Mouse (Mus musculus): Measurements from ENCODE around the gene Iffo2. TPM values are rescaled to one million over a fixed set of nuclear protein-coding genes. Genes with fewer than 3 reads are reported as not detected.
"Not testable (repeated sequence)": the region's sequence is repeated elsewhere in the genome, so short reads cannot be mapped to it uniquely, and the experiment has no call there.

Iffo2 gene
- 0.09 and 0.12 TPM in 2 replicates for polyA plus RNA-seq (2012)

- not testable (repeated sequence) for TF ChIP-seq GATA1 (IDR thresholded peaks at IDR 0.05; ENCODE audit: low read length)
These were observed at the start of gene Iffo2 for GRCm38 (mm10) chr4:139530248-139530647. Gene Iffo2, plus strand, starts transcription at chr4:139530548.

- no peak for TF ChIP-seq GATA1 (IDR thresholded peaks at IDR 0.05; ENCODE audit: low read length)
These were observed 48.9 kb upstream of the Iffo2 start for GRCm38 (mm10) chr4:139481400-139481799.

GRCm38 (mm10) chr4:139483461-139484105 is 46.8 kb upstream of the Iffo2 start:
- no peak for TF ChIP-seq GATA1 (IDR thresholded peaks at IDR 0.05; ENCODE audit: low read length)

GRCm38 (mm10) chr4:139484496-139484895 is 45.9 kb upstream of the Iffo2 start:
- no peak for TF ChIP-seq GATA1 (IDR thresholded peaks at IDR 0.05; ENCODE audit: low read length)

- TF ChIP-seq GATA1 (IDR thresholded peaks at IDR 0.05; ENCODE audit: low read length), result no peak
These were observed 43.3 kb upstream of the Iffo2 start for GRCm38 (mm10) chr4:139487085-139487484.

GRCm38 (mm10) chr4:139488325-139488724 is 42.0 kb upstream of the Iffo2 start:
- TF ChIP-seq GATA1 (IDR thresholded peaks at IDR 0.05; ENCODE audit: low read length), result no peak

- no peak for TF ChIP-seq GATA1 (IDR thresholded peaks at IDR 0.05; ENCODE audit: low read length)
These were observed 40.4 kb upstream of the Iffo2 start for GRCm38 (mm10) chr4:139489946-139490345.

GRCm38 (mm10) chr4:139490413-139491055 is 39.8 kb upstream of the Iffo2 start:
- no peak for TF ChIP-seq GATA1 (IDR thresholded peaks at IDR 0.05; ENCODE audit: low read length)

- TF ChIP-seq GATA1 (IDR thresholded peaks at IDR 0.05; ENCODE audit: low read length), result no peak
These were observed 38.7 kb upstream of the Iffo2 start for GRCm38 (mm10) chr4:139491541-139492170.

GRCm38 (mm10) chr4:139492258-139492833 is 38.0 kb upstream of the Iffo2 start:
- TF ChIP-seq GATA1 (IDR thresholded peaks at IDR 0.05; ENCODE audit: low read length), result no peak

- no peak for TF ChIP-seq GATA1 (IDR thresholded peaks at IDR 0.05; ENCODE audit: low read length)
These were observed 36.9 kb upstream of the Iffo2 start for GRCm38 (mm10) chr4:139493227-139494025.

- TF ChIP-seq GATA1 (IDR thresholded peaks at IDR 0.05; ENCODE audit: low read length), result no peak
These were observed 29.5 kb upstream of the Iffo2 start for GRCm38 (mm10) chr4:139500814-139501213.

GRCm38 (mm10) chr4:139501702-139502101 is 28.6 kb upstream of the Iffo2 start:
- TF ChIP-seq GATA1 (IDR thresholded peaks at IDR 0.05; ENCODE audit: low read length), result no peak

GRCm38 (mm10) chr4:139503919-139504318 is 26.4 kb upstream of the Iffo2 start:
- no peak for TF ChIP-seq GATA1 (IDR thresholded peaks at IDR 0.05; ENCODE audit: low read length)

GRCm38 (mm10) chr4:139505716-139506115 is 24.6 kb upstream of the Iffo2 start:
- TF ChIP-seq GATA1 (IDR thresholded peaks at IDR 0.05; ENCODE audit: low read length), result no peak

All from G1E-ER4 (cell line).